Mouse (Mus musculus): ENCODE data around the gene Ank3. TPM values are rescaled to one million over a fixed set of nuclear protein-coding genes. Genes with fewer than 3 reads are reported as not detected.

Gene Ank3
- total RNA-seq, 2 experiments from 2014 or later, result 88.7 to 108 TPM

GRCm38 (mm10) chr10:70022596-70022995 is 624.0 kb downstream of the Ank3 start:
- DNase-seq (ENCODE audit: low spot score in 2 of 2), result no peak

- no peak for DNase-seq (ENCODE audit: low spot score in 2 of 2)
Observed at GRCm38 (mm10) chr10:70023861-70024260, 625.3 kb downstream of the Ank3 start.

GRCm38 (mm10) chr10:70031942-70032341 is 633.4 kb downstream of the Ank3 start:
- DNase-seq (ENCODE audit: low spot score in 2 of 2), result no peak

DNA sequence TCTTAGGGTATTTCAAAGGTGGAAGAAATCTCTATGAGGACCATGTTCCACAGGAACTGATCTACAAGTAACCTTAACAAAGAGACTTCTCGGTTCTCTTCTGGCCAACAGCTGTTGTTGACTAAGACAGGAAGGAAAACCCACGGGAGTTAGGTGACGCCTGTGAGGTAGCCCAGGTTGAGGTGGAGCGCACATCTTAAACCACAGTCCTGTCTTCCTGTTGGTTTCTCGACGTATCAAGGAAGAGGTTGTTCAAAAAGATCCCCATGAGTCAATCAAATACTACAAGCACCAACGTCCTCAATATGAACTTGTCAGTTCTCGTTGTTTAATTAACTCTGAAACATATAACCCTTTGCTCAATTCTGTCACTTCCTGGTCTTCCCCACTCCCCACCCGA is 634.4 kb downstream of the Ank3 start:
- no peak for DNase-seq (ENCODE audit: low spot score in 2 of 2)

- DNase-seq (ENCODE audit: low spot score in 2 of 2), result no peak
Observed at GRCm38 (mm10) chr10:70033856-70034255, 635.3 kb downstream of the Ank3 start.

DNA sequence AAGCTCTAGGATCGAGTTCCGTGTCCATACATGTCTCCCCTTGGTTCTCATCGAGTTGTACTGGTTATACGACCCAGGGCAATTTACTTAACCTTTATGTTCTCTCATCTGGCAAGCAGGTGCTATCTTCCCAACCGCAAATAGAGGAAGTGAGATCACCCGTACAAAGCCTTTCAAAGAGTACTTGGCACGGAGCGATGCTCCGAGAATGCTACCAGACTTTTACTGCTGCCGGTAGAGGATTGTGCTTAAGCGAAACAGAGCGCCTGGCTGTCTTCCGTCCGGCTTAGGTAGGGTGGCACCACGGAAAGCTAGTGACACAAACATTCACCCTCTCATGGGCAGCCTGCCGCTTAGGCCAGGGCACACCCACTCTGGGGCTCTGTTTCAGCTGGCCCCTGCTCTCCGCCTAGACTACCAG is 641.3 kb downstream of the Ank3 start:
- peak in 1 of 2 experiments; percentile 12 for DNase-seq (ENCODE audit: low spot score in 2 of 2)

DNA sequence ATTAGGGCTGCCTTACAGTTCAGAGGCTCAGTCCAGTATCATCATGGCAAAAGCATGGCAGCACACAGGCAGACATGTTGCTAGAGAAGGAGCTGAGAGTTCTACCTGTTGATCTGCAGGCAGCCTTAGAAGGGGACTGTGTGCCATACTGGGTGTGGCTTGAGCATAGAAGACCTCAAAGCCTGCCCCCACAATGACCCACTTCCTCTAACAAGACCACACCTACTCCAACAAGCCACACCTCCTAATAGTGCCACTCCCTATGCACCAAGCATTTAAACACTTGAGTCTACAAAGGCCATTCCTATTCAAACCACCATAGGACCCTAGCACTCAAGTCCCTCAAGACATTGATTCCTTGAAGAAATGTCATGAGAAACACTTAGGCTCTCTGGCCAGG is 643.0 kb downstream of the Ank3 start:
- DNase-seq (ENCODE audit: low spot score in 2 of 2), result no peak

DNA sequence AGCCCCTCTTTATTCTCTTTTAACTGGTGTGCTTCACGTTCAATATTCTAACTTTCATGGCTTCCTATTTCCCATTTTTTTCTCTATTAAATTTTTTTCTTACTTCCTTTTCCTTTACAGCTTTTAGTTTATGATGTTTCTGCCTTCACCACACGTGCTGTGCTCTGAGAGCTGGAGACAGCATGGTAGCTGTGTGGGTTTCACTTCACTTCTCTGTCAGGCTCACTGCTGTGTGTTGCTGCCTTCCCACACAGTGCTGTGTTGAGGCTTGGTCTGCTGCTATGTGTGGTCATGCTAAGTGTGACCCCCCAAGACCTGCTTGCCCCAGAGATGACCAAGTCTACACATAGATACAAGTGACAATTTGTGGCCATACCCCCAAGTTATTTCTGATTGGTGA is 647.1 kb downstream of the Ank3 start:
- no peak for DNase-seq (ENCODE audit: low spot score in 2 of 2)

GRCm38 (mm10) chr10:70049771-70050170 is 651.2 kb downstream of the Ank3 start:
- no peak for DNase-seq (ENCODE audit: low spot score in 2 of 2)

DNA sequence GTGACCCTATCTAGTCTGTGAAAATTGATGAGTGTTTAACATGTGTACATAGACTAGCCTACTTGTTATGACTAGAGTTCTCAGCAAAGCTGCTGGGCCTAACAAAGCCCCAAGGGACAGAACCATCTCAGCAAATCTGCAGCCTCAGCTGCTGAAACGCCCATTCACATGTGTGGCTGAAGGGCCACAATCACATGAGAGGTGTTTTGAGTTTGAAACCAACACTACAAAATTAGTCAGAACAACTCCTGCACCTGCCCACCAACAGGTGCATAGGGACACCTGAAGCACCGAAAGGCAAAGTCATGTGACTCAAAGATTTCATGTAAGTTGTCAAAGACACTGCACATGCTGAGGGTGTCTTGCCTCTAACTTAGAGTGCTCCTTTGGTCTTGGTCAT is 656.7 kb downstream of the Ank3 start:
- DNase-seq (ENCODE audit: low spot score in 2 of 2), result no peak

DNA sequence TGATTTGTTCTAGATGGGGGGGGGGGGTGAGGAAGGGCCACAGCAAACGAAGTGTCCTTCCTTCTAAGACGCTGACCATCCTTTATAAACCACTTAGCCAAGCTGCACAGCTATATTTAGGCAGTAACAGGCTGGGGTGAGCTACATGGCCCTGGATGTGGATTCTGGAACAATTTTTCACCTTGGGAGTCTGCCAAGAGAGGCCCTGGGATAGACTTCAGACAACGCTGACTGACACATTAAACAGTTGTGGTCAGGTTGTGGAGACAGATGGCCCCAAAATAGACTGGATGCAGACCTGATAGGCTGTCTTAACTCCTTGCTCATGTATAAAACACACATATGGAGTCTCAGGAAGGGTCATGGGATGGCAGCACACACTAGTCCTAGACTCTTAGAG is 658.5 kb downstream of the Ank3 start:
- DNase-seq (ENCODE audit: low spot score in 2 of 2), result peak in 1 of 2 experiments; percentile 16

DNA sequence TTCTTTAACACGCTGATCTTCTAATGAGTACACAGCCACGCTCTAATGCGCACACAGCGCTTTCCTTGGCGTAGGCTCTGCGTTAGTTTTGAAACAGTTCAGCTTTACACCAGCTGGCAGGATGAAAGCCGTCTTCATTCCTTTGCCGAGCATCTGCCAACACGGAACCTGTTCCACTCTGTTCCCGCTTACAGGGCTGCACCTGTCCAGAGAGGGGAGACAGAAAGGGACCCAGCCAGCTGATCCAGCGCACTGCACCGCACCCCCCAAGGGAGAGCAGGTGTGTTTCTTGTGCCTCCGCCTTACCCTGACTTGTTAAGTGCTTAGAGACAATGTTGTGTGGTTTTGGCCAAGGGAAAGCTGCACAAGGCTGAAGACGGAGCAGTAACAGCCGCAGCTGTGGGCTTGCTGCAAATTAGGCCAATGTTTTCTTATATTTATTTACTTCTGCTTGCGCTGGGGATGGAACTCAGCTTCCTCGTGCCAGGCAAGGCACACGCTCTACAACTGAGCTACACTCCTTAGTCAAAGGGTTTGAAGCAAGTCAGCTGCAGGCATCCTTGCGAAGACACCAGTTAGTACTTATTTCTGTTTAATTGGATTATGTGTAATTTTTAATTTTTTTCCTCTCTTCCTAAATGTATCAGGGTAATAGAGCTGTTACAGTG is 661.6 kb downstream of the Ank3 start:
- DNase-seq (ENCODE audit: low spot score in 2 of 2), result peak; percentile 22 to 53

GRCm38 (mm10) chr10:70060689-70061081 is 662.1 kb downstream of the Ank3 start:
- DNase-seq (ENCODE audit: low spot score in 2 of 2), result peak in 1 of 2 experiments; percentile 17

DNA sequence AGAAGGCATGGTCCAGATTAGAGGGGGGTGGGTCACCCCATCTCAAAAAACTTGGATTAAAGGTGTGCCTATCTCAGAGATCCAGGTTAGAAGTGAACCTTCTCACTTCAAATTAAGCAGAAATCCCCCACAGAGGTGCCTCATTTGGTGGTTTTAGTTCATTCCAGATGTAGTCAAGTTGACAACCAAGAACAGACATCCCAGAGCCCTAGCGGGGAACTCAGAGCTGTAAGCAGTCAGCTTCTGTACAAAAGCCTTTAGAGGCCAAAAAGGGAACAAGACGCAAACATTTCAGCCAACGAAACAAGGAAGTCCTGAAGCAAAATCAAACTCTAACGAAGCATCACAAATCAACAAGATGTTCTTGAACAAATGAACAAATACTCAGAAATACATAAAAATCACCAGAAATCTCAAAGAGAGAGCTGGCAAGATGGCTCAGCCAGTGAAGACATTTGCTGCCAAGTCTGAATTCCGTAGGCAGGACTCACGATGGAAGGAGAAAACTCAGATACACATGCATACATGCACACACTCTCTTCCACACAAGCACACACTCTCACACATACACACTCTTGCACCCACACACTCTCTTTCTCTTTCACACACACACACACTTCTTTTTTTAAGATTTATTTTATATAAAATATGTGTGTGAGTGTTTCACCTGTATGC is 665.4 kb downstream of the Ank3 start:
- no peak for DNase-seq (ENCODE audit: low spot score in 2 of 2)

DNA sequence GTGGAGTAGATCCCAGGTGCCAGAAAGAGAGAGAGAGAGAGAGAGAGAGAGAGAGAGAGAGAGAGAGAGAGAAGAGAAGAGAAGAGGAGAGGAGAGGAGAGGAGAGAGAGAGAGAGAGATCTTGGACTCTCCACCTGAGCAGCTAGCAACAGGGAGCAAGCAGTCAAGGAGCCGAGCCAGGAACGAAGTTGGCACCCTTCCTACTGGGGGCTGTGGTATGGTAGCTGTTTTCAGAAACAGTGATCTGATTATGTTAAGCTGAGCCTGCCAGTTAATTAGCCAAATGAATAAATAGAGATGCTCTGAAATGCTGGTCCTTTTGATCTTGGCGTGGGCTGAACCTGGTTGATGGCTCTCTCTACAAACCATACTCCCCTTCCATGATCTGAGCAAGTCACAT is 666.6 kb downstream of the Ank3 start:
- DNase-seq (ENCODE audit: low spot score in 2 of 2), result no peak

GRCm38 (mm10) chr10:70066497-70067168 is 668.1 kb downstream of the Ank3 start:
- DNase-seq (ENCODE audit: low spot score in 2 of 2), result no peak

DNA sequence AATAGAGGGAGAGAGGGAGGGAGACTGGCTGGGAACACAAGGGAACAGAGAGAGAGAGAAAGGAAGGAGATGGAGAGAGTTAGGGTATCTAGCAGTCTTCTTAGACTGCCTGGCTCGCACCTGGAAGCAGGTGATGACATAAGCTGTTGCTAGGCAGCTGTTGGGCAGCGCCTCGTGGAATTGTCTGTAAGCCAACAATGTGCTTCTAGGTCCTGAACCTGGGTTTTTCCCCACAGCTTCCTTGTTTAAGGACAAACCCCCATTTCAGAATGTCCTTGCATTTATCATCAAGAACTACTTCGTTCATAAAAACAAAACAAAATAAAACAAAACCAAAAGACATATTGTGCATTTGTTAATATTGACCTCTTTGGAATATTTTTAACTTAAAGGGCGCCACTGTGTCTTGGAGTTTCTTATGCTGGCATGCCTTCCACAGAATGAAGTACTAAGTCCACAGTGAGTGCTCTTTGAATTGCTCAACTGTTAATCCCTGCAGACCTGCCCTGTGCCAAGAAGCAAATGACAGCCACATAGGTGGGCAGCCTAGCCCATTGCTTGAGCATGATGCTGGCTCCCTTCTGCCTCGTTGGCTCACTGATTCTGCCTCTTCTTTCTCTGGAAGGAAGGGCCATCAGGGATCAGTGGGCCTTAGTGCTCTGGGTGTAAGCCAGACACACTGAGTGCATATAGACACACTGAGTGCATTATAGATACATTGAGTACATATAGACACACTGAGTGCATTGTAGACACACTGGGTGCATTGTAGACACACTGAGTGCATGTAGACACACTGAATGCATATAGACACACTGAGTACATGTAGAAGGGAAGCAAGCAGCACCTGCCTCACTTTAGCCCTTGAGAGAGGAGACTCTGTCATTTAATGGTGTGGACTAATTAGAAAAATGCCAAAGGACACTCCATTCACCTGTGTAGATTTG is 668.9 kb downstream of the Ank3 start:
- DNase-seq (ENCODE audit: low spot score in 2 of 2), result no peak

GRCm38 (mm10) chr10:70069321-70069720 is 670.7 kb downstream of the Ank3 start:
- no peak for DNase-seq (ENCODE audit: low spot score in 2 of 2)

- no peak for DNase-seq (ENCODE audit: low spot score in 2 of 2)
Observed at GRCm38 (mm10) chr10:70071334-70071733, 672.8 kb downstream of the Ank3 start.
